Mouse (Mus musculus): Measurements from ENCODE around the gene Tex35. TPM values are rescaled to one million over a fixed set of nuclear protein-coding genes. Genes with fewer than 3 reads are reported as not detected.

Gene Tex35
- not detected for total RNA-seq (2021)
- long read RNA-seq, experiment 1 = 0 reads
- long read RNA-seq, experiment 2 = 0 reads

DNA sequence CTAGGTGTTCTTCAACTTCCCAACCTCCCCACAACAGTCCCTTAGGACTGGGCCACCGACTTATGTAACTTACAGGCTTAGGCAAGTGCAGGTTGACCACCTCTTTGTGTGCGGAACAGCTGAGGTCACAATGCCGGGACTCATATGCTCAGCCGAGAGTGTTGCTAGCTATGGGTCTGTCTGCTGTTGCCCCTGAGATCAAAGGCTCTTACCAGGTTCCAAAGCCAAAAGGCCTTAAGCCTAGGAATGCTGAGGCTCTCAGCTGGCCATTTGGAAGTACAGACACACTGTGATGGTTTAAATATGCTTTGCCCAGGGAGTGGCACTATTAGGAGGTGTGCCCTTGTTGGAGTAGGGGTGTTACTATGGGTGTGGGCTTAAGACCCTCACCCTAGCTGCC lies at the start of gene Tex35:
TSS of gene Tex35 (minus strand) at position 101 of the 400 bp plus-strand sequence.
- DNase-seq = no peak

DNA sequence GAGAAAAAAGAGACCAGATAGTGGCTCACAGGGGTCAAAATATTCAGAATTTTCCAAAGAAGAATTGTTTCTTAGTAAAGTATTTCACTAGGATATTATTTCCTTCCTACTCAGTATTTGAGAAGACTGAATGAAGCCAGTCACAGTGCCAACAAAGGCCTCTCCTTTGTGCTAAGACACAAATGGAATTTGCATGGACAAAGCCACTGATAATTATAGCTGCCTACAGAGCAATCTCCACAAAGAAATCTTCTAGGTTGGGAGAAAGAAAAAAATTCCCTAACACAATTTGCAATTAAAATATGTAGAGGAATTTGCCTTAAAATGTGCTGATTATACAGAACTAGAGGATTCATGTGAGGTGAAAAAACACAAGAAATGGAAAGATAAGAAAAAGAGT lies 45.3 kb upstream of the Tex35 start:
- no peak for DNase-seq

DNA sequence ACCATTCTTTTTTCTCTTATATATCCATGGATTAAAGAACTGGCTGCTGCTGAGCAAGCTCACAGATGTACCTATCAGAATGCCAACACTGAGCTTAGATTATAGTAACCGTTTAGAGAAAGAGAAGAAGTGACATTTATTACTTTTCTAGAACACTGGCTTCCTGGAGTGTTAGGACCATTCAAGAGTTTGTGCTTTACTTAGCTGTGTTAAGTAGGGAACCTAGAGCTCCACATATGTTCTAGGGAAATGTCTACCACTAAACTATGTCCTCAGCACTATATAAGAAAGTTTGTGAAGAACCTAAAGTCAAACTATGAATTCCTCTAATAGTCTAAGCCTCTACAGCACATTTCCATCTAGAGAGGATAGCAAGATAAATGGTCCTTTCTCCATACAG lies 41.6 kb upstream of the Tex35 start:
- no peak for DNase-seq

DNA sequence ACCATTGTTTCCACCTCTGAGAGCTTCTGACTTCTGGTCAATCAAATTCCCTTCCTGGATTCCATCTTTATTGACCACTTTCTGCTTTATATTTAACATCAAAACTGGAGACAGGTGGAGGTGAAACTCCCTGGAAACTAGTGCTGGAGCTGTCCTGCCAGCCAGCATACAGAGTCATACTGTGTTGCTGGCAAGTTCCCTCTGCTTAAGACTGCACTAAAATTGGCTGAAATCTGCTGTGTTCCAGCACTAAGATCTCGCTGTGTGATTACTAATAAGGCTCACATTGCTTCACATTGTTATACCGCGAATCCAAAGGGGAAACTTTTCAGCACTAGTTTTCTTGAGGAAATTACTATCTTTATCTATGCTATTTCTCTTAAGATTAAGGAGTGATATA lies 36.1 kb upstream of the Tex35 start:
- no peak for DNase-seq

DNA sequence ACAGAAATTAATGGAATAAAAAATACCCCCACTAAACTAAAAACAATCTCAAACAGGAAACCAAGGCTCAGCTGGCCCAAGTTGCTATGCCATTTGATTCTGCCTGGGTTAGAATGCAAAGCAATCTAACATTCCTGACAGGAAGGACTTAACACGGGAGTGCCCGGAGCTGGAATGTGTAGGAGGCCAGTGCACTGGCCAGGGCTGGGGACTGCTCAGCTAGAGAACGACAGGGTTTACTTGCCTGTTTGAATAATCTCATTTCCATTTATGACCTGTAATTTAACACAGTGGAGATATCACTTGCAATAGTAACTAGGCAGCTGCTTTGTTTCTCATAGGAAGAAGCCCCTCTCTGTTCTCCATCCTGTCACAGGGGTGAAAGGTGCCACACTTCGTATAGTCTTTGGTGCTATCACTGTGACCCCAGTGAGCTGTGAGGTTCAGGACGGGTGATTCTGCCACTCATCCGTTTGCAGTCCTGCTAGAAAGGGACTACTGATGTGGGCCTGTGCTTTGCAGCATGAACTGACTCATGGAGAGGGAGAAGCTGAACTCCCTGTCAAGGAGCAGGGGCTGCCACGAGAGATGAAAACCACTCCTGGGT lies 34.9 kb upstream of the Tex35 start:
- DNase-seq = no peak

DNA sequence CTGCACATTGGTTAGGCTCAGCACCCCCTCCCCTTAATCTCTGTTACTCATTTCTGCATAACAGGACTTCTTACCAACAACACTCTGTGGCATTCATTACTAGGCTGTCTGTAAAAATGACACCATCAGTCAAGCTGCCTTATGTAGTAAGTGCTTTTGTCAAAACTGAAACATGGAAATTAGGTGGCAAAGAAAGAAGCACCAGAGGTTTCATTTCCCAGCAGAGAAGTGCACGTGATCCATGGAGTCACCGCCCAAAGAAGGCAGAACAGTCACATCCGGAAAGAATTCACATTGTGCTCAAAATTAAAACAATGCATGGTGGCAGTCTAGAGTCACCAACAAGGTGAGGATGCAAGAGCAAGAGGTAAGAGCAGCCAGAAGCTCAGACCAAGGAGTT lies 32.5 kb upstream of the Tex35 start:
- DNase-seq = no peak

DNA sequence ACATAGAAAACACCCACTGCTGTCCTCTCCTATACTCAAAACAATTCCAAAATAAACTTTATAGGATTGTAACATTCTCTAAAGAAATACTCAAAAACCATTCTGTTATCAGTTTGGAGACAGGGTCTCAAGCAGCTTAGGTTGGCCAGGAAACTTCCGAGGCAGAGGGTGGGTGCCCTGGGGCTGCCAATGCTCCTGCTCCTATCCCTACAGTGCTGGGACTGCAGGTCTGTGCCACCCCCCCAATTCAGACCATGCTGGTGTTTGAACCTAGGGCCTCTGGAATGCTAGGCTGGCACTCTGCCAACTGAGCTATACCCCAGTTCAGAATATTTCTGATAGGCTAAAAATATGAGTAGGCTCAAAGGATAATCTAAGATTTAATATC lies 29.4 kb upstream of the Tex35 start:
- DNase-seq = no peak

DNA sequence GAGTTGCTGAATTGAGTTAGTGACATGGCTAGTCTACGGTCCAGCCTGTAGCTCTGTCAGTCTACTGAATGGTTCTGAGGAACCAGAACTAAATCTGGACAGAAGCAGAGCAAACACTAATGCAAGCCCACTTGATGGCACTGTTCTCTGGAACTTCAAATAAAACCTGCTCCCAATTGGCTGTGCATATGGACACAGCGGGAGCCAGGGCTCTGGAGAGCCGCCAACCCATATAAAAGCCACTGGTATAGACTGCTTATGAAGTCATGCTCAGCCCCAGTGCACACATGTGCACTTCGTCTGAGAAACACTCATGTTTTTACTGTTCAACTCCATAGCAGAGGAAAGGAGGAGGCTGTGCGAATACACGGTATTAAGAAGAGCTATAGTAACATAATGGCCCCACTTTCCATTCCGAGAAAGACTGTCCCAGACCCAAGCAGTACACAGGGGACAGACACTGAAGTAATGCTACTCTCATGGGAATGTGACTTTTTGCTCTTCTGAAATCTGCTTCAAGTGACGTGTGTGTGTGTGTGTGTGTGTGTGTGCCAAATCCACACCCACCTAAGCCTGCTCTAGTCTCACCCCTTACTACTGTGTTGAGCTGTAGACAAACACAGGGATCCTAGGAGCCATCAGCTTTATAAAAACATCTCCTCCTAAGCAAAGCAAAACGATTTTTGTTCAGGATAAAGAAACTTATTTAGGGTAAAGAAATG lies 28.8 kb upstream of the Tex35 start:
- DNase-seq = no peak

DNA sequence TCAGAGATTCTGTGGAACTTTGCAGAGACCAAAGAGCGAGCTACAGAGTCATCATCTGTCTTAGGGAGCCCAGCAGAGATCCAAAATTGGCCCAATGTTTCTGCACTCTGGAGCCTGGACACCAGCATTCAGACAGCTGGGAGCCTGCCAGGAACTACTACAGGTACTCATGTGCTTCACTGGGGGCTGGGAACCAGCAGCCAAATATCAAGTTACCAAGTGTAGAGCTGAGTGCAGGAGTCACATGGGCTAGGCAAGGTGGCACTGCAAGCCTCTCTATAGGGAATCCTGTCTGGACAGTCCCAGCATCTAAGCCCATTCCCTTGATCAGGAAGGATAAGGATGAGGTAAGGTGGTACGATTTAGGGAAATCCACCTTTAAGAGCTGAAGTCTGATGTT lies 19.7 kb upstream of the Tex35 start:
- DNase-seq = no peak

DNA sequence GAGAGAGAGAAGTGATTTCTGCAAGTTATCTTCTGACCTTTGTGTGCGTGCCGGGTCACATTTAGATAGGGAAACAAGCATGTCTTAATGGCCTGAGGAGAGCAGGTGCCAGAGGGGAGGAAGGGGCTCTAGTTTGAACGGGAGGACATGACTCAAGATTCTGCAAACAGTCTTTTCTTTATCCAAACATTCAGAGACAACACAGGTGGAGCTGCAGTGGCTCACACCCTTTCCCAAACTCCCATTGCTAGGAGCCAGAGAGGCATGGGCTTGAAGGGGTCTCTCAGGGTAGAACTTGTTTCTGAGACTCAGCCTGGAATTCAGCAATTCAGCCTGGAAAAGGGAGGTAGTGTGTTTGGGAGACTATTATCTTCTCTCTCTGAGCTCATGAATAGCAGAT lies 15.4 kb upstream of the Tex35 start:
- DNase-seq = no peak

DNA sequence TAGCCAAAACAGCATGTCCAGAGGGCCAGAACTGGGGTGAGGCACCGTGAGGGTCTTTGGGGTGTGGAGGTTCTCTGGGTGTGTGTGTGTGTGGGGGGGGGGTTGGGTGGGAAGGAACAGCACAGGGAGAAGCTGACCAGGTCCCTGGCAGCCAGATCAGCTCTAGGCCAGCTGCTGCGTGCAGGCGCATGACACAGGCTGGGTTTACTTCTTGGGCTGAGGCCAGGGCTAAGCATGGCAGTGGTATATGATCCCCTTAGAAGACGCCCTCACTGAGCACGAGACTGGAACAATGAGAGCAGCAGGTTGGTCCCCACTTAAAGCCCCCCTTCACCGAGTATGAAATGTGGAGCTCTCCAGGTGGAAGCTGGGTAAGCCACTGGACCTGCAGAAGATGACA lies 10.7 kb upstream of the Tex35 start:
- DNase-seq = no peak

DNA sequence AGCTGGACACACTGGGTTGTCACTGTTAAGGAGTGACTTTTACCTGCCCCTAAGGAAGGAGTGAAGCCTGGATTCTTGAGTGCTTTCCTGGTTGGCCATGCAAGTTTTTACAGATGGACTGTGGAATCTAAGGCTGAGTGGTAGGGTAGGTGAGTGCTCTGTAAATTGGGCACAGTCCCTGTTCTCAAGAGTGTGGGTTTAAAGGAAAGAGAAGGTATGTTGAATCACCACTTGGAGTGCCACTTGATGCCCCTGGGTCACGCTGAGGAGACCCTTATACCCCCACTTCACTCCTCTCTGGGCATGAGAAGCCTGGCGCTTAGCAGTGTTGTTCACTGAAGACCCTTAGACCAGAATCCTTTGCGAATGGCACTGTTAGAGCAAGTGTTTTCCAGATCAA lies 9.0 kb upstream of the Tex35 start:
- DNase-seq = no peak

DNA sequence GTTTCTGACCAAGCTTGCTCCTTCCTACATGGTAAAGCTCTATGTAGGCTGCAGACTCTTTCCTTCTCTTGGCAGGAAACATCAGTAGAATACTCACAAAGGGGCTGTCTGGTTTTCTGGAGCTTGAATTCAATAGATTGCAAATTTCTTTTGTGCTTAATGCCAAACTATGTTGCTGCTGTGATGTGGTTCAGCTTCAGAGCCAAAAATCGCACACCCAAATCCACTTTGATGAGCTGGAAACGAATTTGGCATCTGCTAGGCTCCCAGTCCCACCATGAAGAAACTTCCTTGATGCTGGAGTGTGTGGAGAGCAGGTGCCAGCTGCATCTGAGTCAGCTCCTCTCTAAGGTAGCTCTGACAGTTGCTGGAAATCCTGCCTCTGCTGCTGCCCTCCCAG lies 6.0 kb upstream of the Tex35 start:
- DNase-seq = no peak

DNA sequence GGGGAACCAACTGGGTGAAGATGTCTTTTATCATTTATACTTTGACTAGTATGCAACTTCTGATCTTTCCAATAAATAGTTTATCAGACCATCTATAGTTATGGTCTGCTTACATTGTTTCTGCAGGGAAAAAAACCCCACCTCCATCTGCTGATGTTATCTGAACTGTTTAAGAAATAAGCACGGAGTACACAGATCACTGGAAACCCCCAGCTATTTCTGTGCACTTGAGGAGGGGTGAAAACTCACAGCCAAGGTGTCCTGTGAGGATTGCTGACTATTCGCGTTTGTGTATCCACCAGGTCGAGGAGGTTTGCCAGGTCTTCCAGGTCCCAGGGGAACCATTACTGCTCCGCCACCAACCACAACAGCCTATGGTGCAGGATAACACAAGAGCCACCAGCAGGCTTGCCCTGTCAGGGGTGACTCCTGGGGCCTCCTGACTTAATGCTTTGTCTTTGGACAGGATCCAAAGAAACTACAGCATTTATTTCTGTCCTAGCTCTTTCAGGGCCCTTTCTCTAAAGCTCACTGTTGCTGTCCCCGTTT lies 1.9 kb upstream of the Tex35 start:
- DNase-seq = no peak

DNA sequence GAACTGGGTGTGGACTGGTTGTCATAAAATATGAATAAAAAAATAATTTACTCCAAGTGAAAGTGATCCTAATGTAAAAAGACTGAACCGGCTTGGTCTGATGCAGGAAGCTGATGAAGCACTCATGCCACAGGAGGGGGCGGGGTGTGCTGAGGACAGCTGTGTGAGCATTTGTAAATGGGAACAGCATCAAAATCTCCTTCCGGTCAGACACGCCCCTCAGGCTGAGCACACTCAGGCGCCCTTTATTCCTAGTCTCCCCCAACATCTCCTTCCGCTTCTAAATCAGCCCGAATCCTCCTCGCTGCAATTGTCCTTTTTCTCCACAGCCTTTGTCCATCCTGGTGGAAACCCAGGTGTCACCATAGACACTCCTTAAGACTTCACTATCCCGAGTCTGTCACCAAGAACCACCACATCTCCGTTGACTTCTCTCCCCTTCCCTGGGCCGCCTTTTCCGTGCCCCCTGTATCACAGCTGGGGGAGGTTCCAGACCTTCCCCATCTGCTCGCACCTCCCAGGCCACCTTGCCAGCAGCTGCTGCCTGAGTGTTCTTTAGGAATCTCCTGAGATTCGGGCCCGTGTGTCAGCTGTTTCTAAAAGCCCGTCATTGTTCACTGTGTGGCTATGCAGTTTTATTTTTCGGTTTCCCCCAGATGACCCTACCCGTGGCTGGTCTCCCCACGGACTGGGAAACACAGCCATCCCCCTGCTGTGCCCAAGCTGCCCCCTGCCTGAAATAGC lies 7.2 kb downstream of the Tex35 start:
- peak; percentile 49 for DNase-seq

DNA sequence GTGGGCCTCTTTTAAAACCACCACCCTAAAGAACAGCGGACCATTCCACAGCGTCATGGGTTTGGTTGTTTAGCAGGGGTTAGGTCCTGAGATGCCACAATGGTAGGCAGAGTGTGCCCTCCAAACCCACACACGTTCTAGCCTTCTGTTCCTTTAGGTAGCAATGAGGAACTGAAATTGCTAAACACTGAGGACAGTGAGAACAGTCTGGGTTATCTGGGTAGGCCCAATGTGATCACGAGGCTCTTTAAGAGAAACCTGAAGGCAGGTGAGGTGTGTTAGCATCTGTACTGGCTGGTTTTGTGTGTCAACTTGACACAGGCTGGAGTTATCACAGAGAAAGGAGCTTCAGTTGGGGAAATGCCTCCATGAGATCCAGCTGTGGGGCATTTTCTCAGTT lies 12.9 kb downstream of the Tex35 start:
- no peak for DNase-seq

DNA sequence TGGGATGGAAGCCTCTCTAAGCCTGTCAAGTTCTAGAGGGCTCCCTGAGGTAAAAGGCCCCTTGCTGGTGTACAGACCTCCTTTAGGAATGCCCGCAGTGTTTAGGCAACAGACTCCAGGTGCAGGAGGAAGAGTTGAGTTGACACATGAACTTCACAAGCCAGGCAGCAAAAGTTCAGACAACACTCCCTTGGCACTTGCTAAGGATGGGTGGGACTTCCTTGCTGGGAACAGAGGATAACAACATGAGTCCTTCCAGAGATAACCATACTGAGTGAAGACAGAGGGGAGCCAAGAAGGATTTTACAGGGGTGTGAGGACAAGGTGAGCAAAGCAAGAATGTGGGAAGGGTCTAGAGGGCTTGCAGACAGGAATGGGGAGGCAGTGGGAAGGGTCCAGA lies 15.9 kb downstream of the Tex35 start:
- no peak for DNase-seq

DNA sequence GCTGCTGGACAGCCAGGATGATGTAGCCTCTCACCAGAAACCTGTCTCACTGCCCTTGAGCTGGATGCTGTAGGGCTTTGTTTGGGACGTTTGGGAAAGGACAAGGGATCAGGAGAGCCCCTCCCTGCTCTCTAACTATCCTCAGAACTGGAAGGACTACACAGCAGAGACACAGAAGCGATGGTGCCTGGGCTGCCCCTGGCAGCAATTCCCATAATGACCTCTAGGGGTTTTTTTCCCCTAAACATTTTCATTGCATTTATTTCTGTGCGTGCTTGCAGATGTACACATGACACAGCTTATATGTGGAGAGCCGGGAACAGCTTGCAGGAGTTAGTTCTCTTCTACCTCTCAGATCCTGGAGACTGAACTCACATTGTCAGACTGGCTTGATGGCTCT lies 16.3 kb downstream of the Tex35 start:
- DNase-seq = no peak

DNA sequence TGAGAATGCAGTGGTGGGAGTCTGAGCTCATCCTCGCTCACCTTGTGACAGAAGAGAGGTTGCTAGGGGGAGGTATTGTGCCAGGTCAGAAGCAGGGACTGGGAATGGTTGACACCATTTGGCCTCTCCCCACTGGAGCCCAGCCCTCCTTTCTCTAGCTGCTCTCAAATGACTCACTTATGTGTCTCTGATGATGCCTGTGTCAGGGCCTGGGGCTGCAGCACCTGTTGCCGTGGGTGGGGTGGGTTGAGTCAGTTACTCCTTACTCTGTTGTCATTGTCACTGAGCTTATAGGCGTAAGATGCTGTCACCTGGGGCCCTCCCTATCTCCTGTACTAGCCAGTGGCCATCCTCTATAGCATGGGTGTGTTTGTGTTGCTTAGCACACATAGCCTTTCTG lies 17.6 kb downstream of the Tex35 start:
- no peak for DNase-seq

DNA sequence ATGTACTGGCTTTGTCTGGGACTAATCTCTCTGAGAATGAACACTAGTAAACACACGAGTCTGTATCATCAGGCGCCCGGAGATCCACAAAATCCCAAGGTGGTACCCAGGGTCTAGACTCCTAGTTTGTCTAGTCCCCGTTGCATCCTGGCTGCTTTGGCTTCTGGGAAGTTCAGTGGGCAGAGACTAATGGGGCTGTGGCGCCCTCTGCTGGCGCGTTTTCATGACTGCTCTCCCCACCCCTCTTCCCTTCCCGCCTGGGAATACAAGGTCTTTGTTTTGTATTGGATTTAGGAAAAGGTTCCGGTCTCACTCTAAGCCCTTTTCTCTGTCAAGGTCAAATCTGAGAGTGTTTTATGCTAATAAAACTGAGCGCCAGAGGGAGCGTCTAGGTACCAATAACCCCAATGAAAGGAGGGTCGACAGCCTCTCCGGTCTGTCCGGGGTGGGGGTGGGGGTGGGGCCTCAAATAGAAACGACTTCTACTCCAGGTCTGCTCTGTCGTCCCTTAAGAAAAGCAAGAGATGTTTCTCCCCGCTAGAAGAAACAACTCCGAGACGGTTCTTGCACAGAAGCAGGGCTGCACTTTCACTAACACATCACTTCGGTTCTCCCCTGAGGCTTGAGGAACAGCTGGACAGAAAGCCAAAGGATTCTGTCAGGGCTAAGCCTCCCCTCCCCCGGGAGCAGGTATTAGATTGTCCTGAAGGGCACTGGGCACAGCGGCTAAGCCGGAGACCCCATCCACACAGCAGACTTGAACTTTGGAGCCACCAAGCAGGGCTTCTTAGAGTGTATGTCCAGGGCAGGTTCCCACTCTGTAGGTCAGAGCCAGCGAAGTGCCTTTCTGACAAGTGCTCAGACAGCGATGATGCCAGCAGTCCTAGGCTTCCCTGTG lies 22.1 kb downstream of the Tex35 start:
- DNase-seq = peak; percentile 73

DNA sequence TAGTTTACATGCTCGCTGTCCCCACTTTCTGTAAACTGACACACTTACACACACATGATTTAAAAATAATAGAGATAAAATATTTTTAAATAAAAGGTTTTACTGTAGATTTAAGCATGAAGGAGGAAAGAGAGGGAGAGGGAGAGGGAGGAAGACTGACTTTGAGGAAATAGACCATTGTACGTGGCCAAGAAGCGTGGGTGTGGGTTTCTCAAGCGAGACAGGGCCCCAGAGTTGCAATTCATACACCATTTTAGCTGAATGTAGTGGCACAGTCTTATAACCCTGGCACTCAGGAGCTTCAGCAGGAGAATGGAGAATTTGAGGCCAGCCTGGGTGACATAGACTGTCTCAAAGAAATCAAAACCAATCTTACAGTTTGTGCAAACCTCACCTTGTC lies 25.5 kb downstream of the Tex35 start:
- DNase-seq = no peak

DNA sequence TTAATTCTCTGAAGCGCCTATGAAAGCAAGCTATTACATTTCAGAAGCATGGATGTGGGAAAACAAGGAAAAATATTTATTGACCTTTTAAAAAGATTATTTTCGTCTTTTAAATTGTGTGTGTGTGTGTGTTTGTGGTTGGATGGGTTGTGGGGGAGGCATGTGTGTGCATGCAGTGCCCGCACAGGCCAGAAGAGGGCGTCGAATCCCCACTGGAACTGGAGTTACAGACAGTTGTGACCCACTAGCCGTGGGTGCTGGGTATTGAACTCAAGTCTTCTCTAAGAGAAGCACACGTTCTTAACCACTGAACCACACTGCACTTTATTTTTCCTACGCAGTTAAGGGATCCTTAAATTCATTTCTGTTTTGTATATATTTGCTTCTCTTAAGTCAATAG lies 26.5 kb downstream of the Tex35 start:
- DNase-seq = no peak

Data from gastrocnemius, postnatal 10 days (tissue).